Mouse (Mus musculus): ENCODE measurements at regions not wholly inside any gene's neighbourhood (a gene's known extent, or its start where the extent isn't known, plus 50 kb on each side); places are given as distances from the start of the nearest gene placed in this dataset.

DNA sequence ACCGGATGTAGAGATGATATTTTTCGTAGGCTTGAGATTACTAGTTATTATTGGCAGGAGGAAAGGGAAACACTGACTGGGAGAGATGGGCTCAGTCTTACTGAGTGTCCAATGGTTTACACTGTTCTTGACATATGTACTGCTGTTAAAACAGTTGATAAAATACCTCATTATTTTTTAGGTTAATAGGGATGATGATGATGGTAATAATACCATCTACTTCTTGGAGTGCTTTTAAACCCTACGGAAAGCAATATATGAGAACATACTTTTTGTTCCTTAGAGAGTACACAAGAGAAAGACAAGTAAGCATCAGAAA lies 216.6 kb upstream of the Tacr3 start:
- TF ChIP-seq POLR2A (IDR thresholded peaks at IDR 0.05; ENCODE audit: borderline replicate concordance, extremely low read depth, insufficient read depth, insufficient read length, poor library complexity, severe bottlenecking), result no peak
- TF ChIP-seq CTCF (IDR thresholded peaks at IDR 0.05; ENCODE audit: borderline replicate concordance, extremely low read depth, insufficient read depth, insufficient read length), result no peak
